Mouse (Mus musculus): ENCODE data around the gene Usp27x. TPM values are rescaled to one million over a fixed set of nuclear protein-coding genes. Genes with fewer than 3 reads are reported as not detected.

Gene Usp27x
- 0.86 and 1.3 TPM in 2 replicates for polyA plus RNA-seq (2014; fragmentation: Nextera tagmentation; extraction: Ambion mirVana)

DNA sequence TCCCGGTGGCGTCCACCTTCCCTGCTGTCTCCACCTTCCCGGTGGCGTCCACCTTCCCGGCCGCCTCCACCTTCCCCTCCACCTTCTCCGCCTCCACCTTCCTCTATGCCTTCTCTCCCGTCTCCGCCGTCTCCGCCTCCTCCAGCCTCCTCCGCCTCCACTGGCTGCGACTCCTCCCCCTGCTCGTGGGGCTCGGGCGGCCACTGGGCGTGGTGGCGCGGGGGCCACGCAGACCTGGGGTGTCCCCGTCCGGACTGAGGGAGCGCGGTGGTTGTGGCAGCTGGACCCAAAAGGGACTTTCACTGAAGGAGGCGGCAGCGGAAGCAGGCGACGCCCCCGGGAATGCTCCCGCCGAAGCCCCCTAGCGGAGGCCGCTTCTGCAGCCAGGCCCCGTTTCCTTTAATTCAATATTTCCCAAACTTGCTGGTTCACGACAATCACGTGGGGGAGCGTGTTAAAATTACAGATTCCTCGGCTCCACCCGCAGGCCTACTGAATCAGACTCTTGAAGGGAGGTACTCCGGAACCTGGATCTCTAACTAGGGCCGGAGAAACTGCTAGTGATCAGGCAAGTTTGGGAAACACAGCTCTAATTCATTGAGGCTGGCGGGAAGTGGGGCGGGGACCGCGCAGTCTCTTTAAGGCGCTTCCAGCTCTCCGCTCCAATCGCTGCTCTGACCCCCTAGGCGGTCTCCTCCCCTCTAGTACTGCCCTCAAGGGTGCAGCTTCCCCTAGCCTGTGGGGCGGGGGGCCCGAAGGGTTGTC, at the start of gene Usp27x:
Gene Usp27x (minus strand): TSS at position 115 of the 765 bp plus-strand sequence.
- peak within 1 kb of the TSS; percentile 65 for H3K4me2 ChIP-seq (ENCODE audit: low read length)
- H3K27ac ChIP-seq (replicated peaks; ENCODE audit: low read depth, low read length) = peak within 1 kb of the TSS; percentile 86
- no peaks in the 10 kb centered on the region for H3K36me3 ChIP-seq (ENCODE audit: control insufficient read depth, insufficient read depth, low read length)
- 24% methylated on average over 50 of the region's 51 CpGs for WGBS
- DNase-seq = peak; percentile 83
- H3K4me3 ChIP-seq (replicated peaks; ENCODE audit: low read depth, low read length) = peak within 1 kb of the TSS; percentile 53
- H3K4me1 ChIP-seq (ENCODE audit: control insufficient read depth, insufficient read depth, low read length) = 0 out of 2 replicates have a peak, but pooled peaks cover 2% of the 10 kb centered on the region
- no peaks in the 10 kb centered on the region for H3K9me3 ChIP-seq (ENCODE audit: control insufficient read depth, low read length)
- peak within 1 kb of the TSS; percentile 66 for H3K9ac ChIP-seq (replicated peaks; ENCODE audit: low read length)
- no peaks in the 10 kb centered on the region for H3K27me3 ChIP-seq (ENCODE audit: control insufficient read depth, insufficient read depth, low read length)
- peak; percentile 83 for ATAC-seq (ENCODE audit: low FRiP score, low TSS enrichment)

DNA sequence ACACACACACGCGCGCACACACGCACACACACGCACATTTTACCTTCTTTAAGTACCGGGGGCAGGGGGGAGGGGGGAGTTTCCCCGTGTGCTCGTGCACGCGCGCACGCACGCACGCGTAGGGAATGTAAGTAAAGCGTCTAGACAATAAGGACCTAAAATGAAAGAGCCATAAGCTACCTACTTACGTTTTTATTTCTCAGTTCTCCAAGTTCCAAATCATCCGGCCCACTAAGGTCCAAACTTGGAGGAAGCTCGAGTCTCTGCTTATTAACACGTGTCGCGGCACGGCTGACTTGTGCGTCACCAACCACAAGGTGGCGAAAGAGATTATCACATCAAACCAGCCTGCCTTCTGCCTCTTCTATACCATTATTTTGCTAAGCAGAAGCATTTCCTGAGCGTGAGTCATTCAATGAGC, 47.1 kb upstream of the Usp27x start:
- no peak overlapping the region for H3K27ac ChIP-seq (replicated peaks; ENCODE audit: low read depth, low read length)
- WGBS = 31% methylated on average over 26 of the region's 26 CpGs
- H3K4me1 ChIP-seq (ENCODE audit: control insufficient read depth, insufficient read depth, low read length) = no peaks in the 10 kb centered on the region
- no peak overlapping the region; the same call in 1 of the 2 replicates for H3K9ac ChIP-seq (replicated peaks; ENCODE audit: low read length)
- DNase-seq (peak; percentile 87), ATAC-seq (ENCODE audit: low FRiP score, low TSS enrichment) (peak; percentile 62; the same call in 1 of the 2 replicates)
- H3K36me3 ChIP-seq (ENCODE audit: control insufficient read depth, insufficient read depth, low read length) = no peaks in the 10 kb centered on the region
- H3K4me3 ChIP-seq (replicated peaks; ENCODE audit: low read depth, low read length) = peak overlapping the region; percentile 37
- peak overlapping the region; percentile 63 for H3K4me2 ChIP-seq (ENCODE audit: low read length)
- H3K27me3 ChIP-seq (ENCODE audit: control insufficient read depth, insufficient read depth, low read length) = no peaks in the 10 kb centered on the region
- no peaks in the 10 kb centered on the region for H3K9me3 ChIP-seq (ENCODE audit: control insufficient read depth, low read length)

DNA sequence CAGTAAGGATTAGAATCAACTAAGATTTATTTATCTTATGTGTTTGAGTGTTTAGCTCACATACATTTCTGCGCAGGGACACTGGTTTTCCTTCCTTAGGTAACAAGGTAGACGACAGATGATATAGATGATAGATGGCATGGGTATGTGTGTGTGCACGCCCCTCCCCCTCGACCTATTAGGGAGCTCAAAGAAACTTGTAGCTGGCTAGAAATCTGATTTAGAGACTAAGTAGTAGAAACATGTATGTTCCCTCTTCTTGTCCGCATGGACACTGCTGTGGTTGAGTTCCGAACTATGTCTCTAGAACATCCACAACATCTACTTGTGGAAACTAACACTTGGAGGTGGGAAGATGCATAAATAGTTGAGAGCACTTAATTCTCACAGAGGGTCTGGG, 46.5 kb upstream of the Usp27x start:
- Histone ChIP-seq H3K27ac (replicated peaks; ENCODE audit: low read depth, low read length) (no peak overlapping the region), H3K27me3 (ENCODE audit: control insufficient read depth, insufficient read depth, low read length) (no peaks in the 10 kb centered on the region), H3K36me3 (ENCODE audit: control insufficient read depth, insufficient read depth, low read length) (no peaks in the 10 kb centered on the region), H3K9me3 (ENCODE audit: control insufficient read depth, low read length) (no peaks in the 10 kb centered on the region), H3K4me3 (replicated peaks; ENCODE audit: low read depth, low read length) (peak overlapping the region; percentile 37), H3K9ac (replicated peaks; ENCODE audit: low read length) (no peak overlapping the region), H3K4me2 (ENCODE audit: low read length) (peak overlapping the region; percentile 63), H3K4me1 (ENCODE audit: control insufficient read depth, insufficient read depth, low read length) (no peaks in the 10 kb centered on the region)
- ATAC-seq (ENCODE audit: low FRiP score, low TSS enrichment) (no peak), DNase-seq (no peak)
- 70% methylated on average over 6 of the region's 6 CpGs for WGBS

DNA sequence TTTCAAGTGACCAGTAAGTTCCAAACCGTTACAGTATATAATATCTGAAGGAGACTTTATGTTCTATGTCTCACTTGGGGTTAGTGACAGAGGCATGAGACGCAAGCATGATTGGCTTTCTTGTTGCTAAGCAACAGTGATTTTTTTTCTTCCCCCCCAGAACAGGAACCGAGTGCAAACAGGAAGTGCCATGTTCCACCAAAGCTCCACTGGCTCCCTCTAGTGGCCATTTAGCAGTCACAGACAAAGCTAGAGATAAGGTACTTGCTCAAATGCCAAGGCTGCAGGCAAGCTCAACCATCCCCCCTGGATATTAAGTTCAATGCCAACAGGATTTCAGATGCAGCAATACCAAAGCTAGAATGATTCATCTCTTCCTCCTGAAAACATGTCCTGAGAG, 45.4 kb upstream of the Usp27x start:
- ATAC-seq (ENCODE audit: low FRiP score, low TSS enrichment) (peak; percentile 71; the same call in 1 of the 2 replicates), DNase-seq (peak; percentile 93)
- H3K9ac ChIP-seq (replicated peaks; ENCODE audit: low read length) = no peak overlapping the region
- H3K27me3 ChIP-seq (ENCODE audit: control insufficient read depth, insufficient read depth, low read length) = no peaks in the 10 kb centered on the region
- H3K4me1 ChIP-seq (ENCODE audit: control insufficient read depth, insufficient read depth, low read length) = peaks cover 4% of the 10 kb centered on the region; the same call in 1 of the 2 replicates
- H3K27ac ChIP-seq (replicated peaks; ENCODE audit: low read depth, low read length) = no peak overlapping the region
- H3K4me2 ChIP-seq (ENCODE audit: low read length) = peak overlapping the region; percentile 24
- no peak overlapping the region for H3K4me3 ChIP-seq (replicated peaks; ENCODE audit: low read depth, low read length)
- H3K9me3 ChIP-seq (ENCODE audit: control insufficient read depth, low read length) = no peaks in the 10 kb centered on the region
- 20% methylated on average over 3 of the region's 3 CpGs for WGBS
- no peaks in the 10 kb centered on the region for H3K36me3 ChIP-seq (ENCODE audit: control insufficient read depth, insufficient read depth, low read length)

DNA sequence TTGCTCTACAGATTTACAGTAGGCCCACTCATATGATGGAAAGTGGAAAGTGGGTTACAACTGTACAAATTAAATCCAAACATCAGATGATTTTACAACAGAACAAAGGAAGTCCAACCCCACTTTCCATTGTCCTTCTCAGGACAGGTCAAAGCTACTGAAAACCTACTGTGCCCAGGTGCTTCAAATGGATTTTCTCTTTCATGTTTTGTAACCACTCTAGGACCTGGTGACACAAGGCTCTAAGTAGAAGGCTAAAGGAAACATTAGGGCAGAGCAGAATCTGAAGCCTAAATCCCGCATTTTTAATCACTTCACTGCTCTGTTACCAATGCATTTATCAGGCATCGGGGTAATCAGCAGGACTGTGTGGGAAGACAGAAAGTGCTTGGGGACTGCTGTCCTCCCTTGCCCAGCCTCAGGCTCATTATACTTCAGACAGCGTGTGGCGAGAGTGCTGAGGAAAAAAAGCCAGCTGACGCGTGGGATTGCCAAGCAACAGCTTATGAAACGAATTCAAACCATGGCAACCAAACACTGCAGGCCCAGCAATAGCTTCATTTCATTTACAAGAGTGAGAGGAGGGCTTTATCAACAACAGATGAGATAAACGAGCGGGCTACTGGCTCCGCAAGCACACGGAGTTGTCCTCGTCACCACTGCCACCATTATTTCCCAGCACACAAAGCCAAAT, 40.7 kb upstream of the Usp27x start:
- H3K27ac ChIP-seq (replicated peaks; ENCODE audit: low read depth, low read length) = peak overlapping the region; percentile 74
- peak; percentile 79; the same call in 1 of the 2 replicates for ATAC-seq (ENCODE audit: low FRiP score, low TSS enrichment)
- 23% methylated on average over 12 of the region's 12 CpGs for WGBS

DNA sequence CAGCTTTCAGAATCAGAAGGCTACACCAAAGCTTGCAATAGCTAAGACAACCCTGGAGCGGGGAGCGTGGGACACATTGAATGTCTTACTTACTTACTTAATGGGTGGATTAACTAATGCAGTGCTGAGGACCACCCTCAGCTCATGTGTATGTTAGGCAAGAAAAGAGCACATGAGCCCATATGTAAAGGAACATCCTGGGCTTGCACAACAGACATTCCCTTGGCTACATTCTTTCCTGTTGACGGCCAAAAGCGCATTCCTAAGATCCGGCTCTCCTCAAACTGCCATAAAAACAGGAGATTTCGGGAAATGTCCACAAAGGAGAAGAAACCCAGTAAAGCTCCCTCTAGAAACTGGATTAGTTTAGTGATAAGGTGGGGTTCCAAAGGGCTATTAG, 39.7 kb upstream of the Usp27x start:
- Histone ChIP-seq H3K27me3 (ENCODE audit: control insufficient read depth, insufficient read depth, low read length) (no peaks in the 10 kb centered on the region), H3K4me2 (ENCODE audit: low read length) (no peak overlapping the region), H3K4me1 (ENCODE audit: control insufficient read depth, insufficient read depth, low read length) (peaks cover 4% of the 10 kb centered on the region; the same call in 1 of the 2 replicates), H3K27ac (replicated peaks; ENCODE audit: low read depth, low read length) (no peak overlapping the region), H3K9ac (replicated peaks; ENCODE audit: low read length) (no peak overlapping the region), H3K36me3 (ENCODE audit: control insufficient read depth, insufficient read depth, low read length) (no peaks in the 10 kb centered on the region), H3K9me3 (ENCODE audit: control insufficient read depth, low read length) (no peaks in the 10 kb centered on the region), H3K4me3 (replicated peaks; ENCODE audit: low read depth, low read length) (no peak overlapping the region)
- DNase-seq (no peak), ATAC-seq (ENCODE audit: low FRiP score, low TSS enrichment) (no peak)
- 93% methylated on average over 6 of the region's 6 CpGs for WGBS

More for the DNA sequence above, 40.7 kb upstream of the Usp27x start:
- no peaks in the 10 kb centered on the region for H3K9me3 ChIP-seq (ENCODE audit: control insufficient read depth, low read length)
- peak overlapping the region; percentile 35 for H3K4me2 ChIP-seq (ENCODE audit: low read length)
- DNase-seq = peak; percentile 84
- no peaks in the 10 kb centered on the region for H3K36me3 ChIP-seq (ENCODE audit: control insufficient read depth, insufficient read depth, low read length)
- 0 out of 2 replicates have a peak overlapping the region, but pooled peaks have one; percentile 6 for H3K9ac ChIP-seq (replicated peaks; ENCODE audit: low read length)
- H3K27me3 ChIP-seq (ENCODE audit: control insufficient read depth, insufficient read depth, low read length) = no peaks in the 10 kb centered on the region
- peaks cover 4% of the 10 kb centered on the region; the same call in 1 of the 2 replicates for H3K4me1 ChIP-seq (ENCODE audit: control insufficient read depth, insufficient read depth, low read length)
- H3K4me3 ChIP-seq (replicated peaks; ENCODE audit: low read depth, low read length) = no peak overlapping the region

DNA sequence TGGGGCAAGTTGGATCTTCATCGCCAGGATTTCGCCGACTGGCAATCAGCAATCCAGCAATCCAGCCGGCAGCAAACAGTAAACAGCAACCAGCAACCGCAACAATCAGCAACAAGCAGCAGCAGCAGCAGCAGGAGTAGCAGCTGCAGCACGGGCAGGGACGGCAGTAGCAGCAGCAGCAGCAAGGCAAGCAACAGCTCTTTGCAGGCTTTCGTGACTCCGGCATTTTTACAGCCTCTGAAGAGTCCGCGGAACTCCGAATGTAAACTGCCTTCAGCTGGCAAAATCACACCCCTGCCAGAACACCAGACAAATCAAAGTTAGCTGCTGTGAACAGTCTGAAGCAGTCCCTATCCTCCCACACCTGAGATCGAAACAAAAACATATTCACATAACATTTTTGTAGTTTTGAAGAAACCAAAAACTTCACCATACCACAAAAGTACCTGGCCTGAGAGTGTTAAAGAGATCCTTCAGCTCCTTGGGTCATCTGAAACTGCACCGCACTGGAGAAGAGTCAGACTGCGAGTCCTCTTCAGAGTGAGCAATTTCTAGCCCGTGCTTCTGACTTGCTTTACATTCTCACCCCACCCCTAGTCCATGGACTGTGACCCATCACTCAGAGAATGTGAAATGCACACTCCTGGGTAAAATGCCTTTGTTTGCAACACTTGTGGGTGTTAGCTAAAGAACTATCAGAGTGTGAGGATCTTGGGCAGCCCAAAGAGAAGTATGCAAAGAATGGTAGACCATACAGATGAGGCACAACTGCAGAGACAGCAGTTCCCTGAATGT, 36.8 kb upstream of the Usp27x start:
- Histone ChIP-seq H3K27ac (replicated peaks; ENCODE audit: low read depth, low read length) (no peak overlapping the region), H3K9ac (replicated peaks; ENCODE audit: low read length) (no peak overlapping the region), H3K4me3 (replicated peaks; ENCODE audit: low read depth, low read length) (no peak overlapping the region), H3K27me3 (ENCODE audit: control insufficient read depth, insufficient read depth, low read length) (no peaks in the 10 kb centered on the region), H3K4me2 (ENCODE audit: low read length) (no peak overlapping the region), H3K36me3 (ENCODE audit: control insufficient read depth, insufficient read depth, low read length) (no peaks in the 10 kb centered on the region), H3K4me1 (ENCODE audit: control insufficient read depth, insufficient read depth, low read length) (peaks cover 4% of the 10 kb centered on the region; the same call in 1 of the 2 replicates), H3K9me3 (ENCODE audit: control insufficient read depth, low read length) (no peaks in the 10 kb centered on the region)
- WGBS = 82% methylated on average over 16 of the region's 16 CpGs
- no peak for DNase-seq
- ATAC-seq (ENCODE audit: low FRiP score, low TSS enrichment) = no peak

DNA sequence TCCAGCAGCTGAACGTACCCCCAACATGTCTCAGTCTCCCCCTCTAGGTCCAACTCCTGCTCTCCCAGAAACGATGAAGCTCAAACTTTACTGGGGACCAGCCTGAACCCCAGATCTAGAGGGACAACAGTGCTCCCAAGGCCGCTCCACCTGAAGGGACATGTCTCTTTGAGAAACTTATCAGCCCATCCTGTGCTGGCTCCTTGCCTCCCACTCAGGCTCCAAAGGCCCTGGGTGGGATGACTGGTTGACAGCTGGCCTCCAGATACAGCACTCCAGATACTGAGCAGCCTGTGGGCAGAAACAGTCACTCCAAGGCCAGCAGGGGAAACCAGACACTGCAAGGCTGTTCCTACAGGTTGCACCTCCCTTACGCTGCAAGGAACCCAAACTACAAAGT, 956 bp upstream of the Usp27x start:
- no peaks in the 10 kb centered on the region for H3K9me3 ChIP-seq (ENCODE audit: control insufficient read depth, low read length)
- 0 out of 2 replicates have a peak, but pooled peaks have one; percentile 5 for ATAC-seq (ENCODE audit: low FRiP score, low TSS enrichment)
- peak overlapping the region; percentile 86 for H3K27ac ChIP-seq (replicated peaks; ENCODE audit: low read depth, low read length)
- peak overlapping the region; percentile 53 for H3K4me3 ChIP-seq (replicated peaks; ENCODE audit: low read depth, low read length)
- DNase-seq = no peak
- H3K36me3 ChIP-seq (ENCODE audit: control insufficient read depth, insufficient read depth, low read length) = no peaks in the 10 kb centered on the region
- WGBS = 46% methylated on average over 4 of the region's 4 CpGs
- H3K4me2 ChIP-seq (ENCODE audit: low read length) = peak overlapping the region; percentile 65
- 0 out of 2 replicates have a peak, but pooled peaks cover 2% of the 10 kb centered on the region for H3K4me1 ChIP-seq (ENCODE audit: control insufficient read depth, insufficient read depth, low read length)
- no peaks in the 10 kb centered on the region for H3K27me3 ChIP-seq (ENCODE audit: control insufficient read depth, insufficient read depth, low read length)
- H3K9ac ChIP-seq (replicated peaks; ENCODE audit: low read length) = peak overlapping the region; percentile 66; the same call in 1 of the 2 replicates

Data from midbrain, embryonic 14.5 days (tissue).